Mouse (Mus musculus) small intestine, adult 2 months (tissue): ENCODE results near the gene Ddx25.

Source experiments
- CTCF ChIP-seq: fragments of 200-500 bp; IDR thresholded peaks from 2 replicates; pipeline ENCODE4 v1.5.1; 2012; ENCODE audit warnings: low read depth, mild to moderate bottlenecking, control low read depth, inconsistent platforms, low read length, moderate library complexity, mixed read lengths; ENCODE audit not compliant: insufficient replicate concordance, insufficient read length; ENCODE audit errors: extremely low read depth
- POLR2A ChIP-seq: fragments of 200-500 bp; IDR thresholded peaks from 2 replicates; pipeline ENCODE4 v1.6.1; 2012; ENCODE audit warnings: low read depth, mild to moderate bottlenecking, control low read depth, inconsistent platforms, low read length, moderate library complexity

- no peak for TF ChIP-seq POLR2A
- TF ChIP-seq CTCF, result no peak
Observed at GRCm38 (mm10) chr9:35570663-35571062, 12.3 kb upstream of the Ddx25 start.
